Mouse (Mus musculus): ENCODE results near the gene Hsdl2.
"Not testable (repeated sequence)": the region's sequence is repeated elsewhere in the genome, so short reads cannot be mapped to it uniquely, and the experiment has no call there.

Hsdl2 gene

GRCm38 (mm10) chr4:59581314-59582185 is at the start of gene Hsdl2:
Gene Hsdl2, plus strand, starts transcription at chr4:59581563.
- peak; percentile 98 to 99 for DNase-seq

- no peak for DNase-seq
These were observed 48.1 kb upstream of the Hsdl2 start for GRCm38 (mm10) chr4:59533268-59533667.

GRCm38 (mm10) chr4:59535624-59536023 is 45.7 kb upstream of the Hsdl2 start:
- DNase-seq, result no peak

- no peak for DNase-seq
These were observed 45.1 kb upstream of the Hsdl2 start for GRCm38 (mm10) chr4:59536281-59536680.

- DNase-seq, result no peak
These were observed 38.4 kb upstream of the Hsdl2 start for GRCm38 (mm10) chr4:59543006-59543405.

- no peak for DNase-seq
These were observed 36.7 kb upstream of the Hsdl2 start for GRCm38 (mm10) chr4:59544654-59545053.

- DNase-seq, result no peak
These were observed 34.9 kb upstream of the Hsdl2 start for GRCm38 (mm10) chr4:59546285-59547071.

- peak in 1 of 2 experiments; percentile 14 for DNase-seq
These were observed 34.0 kb upstream of the Hsdl2 start for GRCm38 (mm10) chr4:59547136-59547889.

- no peak for DNase-seq
These were observed 33.3 kb upstream of the Hsdl2 start for GRCm38 (mm10) chr4:59548011-59548559.

- DNase-seq, result peak; percentile 66 to 75
These were observed 32.7 kb upstream of the Hsdl2 start for GRCm38 (mm10) chr4:59548560-59549174.

- peak; percentile 92 to 98 for DNase-seq
These were observed 32.0 kb upstream of the Hsdl2 start, which contains the start of gene Ptbp3 for GRCm38 (mm10) chr4:59549175-59549976. Gene Ptbp3, minus strand, starts transcription at chr4:59549364.

- DNase-seq, result no peak
These were observed 31.3 kb upstream of the Hsdl2 start for GRCm38 (mm10) chr4:59549977-59550560.

GRCm38 (mm10) chr4:59551901-59552300 is 29.5 kb upstream of the Hsdl2 start:
- DNase-seq, result no peak

GRCm38 (mm10) chr4:59552835-59553234 is 28.5 kb upstream of the Hsdl2 start:
- DNase-seq, result no peak

GRCm38 (mm10) chr4:59553576-59553975 is 27.8 kb upstream of the Hsdl2 start:
- DNase-seq, result no peak

GRCm38 (mm10) chr4:59555177-59555576 is 26.2 kb upstream of the Hsdl2 start:
- no peak for DNase-seq

- DNase-seq, result not testable (repeated sequence)
These were observed 24.0 kb upstream of the Hsdl2 start for GRCm38 (mm10) chr4:59557343-59557742.

- DNase-seq, result no peak
These were observed 23.2 kb upstream of the Hsdl2 start for GRCm38 (mm10) chr4:59558096-59558720.

- no peak for DNase-seq
These were observed 21.2 kb upstream of the Hsdl2 start for GRCm38 (mm10) chr4:59560141-59560540.

GRCm38 (mm10) chr4:59564128-59564527 is 17.2 kb upstream of the Hsdl2 start:
- no peak for DNase-seq
